Mouse (Mus musculus) fat pad, adult 2 months (tissue): ENCODE results near the gene Adamts4.
A peak's percentile ranks its signal among the peaks of the same experiment; 100 is the strongest.

Source experiments
- DNase-seq: peaks from one replicate; pipeline ENCODE4 v3.0.0-alpha.2; 2011; ENCODE audit warnings: low read depth, low spot score; ENCODE audit errors: extremely low read depth

The Adamts4 gene

DNA sequence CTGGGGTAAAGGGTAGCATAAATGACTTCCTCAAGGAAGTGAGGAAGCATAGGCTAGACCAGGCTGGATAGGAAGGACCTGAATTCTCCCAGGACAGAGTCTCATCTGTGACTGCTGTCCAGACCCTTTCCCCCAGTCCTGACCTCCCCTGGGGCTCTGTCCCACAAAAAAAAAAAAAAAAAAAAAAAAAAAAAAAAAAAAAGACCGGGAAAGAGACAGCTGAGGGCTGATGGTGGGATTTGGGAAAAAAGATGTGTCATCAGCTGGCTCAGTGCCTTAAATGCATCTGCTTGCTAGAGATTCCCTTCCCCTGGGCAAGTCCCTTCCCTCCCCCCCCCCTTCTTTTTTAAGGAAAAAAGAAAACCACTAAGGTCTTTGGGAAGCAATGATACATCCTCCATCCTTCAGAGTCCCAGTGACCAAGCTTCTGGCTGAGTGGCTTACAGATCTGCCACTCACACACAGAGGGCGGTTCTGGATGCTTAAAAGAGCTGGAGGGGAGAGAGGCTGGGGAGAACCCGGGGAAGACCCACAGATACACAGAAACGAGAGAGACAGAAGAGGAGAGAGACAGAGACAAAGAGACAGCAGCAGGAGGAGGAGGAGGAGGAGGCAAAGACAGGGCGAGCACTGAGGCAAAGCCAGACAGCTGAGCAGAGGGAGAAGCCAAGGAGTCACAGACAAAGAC is at the start of gene Adamts4:
TSS of gene Adamts4 (plus strand) at position 509 of the 688 bp plus-strand sequence.
- DNase-seq, result no peak

DNA sequence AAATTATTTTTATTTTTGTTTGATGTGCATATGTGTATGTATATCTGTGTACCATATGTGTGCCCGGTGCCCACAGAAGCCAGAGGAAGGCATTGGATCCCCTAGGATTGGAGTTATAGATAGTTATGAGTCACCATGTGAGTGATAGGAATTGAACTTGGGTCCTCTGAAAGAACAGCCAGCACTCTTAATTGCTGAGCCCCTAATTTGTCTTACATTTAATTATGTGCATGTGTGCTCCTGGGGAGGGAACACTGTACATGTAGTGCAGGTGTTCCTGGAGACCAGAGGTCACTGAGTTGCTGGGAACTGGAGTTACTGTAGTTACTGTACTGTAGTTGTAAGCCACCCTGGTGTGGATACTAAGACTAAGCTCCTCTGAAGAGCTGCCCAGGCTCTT is 49.5 kb upstream of the Adamts4 start:
- no peak for DNase-seq

DNA sequence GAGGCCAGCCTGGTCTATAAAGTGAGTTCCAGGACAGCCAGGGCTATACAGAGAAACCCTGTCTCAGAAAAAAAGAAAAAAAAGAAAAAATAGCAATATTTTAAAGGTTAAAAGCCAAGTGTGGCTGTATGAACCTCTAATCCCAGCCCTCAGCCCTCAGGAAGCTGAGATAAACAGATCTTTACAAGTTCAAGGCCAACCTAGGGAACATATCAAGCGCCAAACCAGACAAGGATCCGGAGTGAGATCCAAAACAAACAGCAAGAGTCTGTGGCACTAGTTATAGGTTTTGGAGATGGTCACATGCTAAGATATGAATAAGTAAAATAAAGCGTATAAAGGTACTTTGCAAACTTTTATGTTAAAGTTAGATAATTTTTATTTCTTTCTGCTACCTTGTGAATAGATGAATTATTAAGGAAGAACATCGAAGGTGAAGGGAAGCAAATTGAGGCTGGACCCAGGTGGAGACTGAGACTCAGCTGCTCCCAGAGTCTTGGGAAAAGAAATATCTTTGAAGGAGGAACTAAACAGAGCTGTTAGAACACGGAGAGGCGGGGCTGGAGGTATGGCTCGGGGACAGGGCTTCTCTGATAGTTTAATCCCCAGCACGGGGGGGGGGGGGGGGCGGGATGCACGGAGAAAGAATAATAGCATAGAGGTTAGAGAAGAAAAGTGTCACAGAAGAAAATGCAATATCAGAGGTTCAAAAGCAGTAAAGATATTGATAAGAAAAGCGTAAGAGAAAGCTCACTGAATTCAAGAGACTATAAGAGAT is 46.6 kb upstream of the Adamts4 start:
- no peak for DNase-seq

DNA sequence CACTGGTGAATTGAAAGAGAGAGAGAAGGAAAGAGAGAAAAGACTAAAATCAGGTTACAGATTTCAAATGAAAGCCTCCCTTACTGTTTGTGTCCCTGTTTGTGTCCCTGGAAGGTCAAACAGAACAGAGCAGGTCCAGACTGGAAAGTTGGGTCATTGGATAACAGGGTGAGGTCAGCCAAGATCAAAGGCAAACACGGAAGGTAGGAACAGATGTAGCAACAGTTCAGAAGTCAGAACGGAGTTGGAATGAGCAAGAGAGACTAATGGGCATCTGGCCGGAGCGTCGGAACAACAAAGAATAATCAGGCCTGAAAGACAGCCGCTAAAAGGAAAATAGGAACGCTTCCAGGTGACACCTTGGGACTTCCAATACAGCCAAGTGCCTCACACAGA is 46.0 kb upstream of the Adamts4 start:
- DNase-seq, result no peak

DNA sequence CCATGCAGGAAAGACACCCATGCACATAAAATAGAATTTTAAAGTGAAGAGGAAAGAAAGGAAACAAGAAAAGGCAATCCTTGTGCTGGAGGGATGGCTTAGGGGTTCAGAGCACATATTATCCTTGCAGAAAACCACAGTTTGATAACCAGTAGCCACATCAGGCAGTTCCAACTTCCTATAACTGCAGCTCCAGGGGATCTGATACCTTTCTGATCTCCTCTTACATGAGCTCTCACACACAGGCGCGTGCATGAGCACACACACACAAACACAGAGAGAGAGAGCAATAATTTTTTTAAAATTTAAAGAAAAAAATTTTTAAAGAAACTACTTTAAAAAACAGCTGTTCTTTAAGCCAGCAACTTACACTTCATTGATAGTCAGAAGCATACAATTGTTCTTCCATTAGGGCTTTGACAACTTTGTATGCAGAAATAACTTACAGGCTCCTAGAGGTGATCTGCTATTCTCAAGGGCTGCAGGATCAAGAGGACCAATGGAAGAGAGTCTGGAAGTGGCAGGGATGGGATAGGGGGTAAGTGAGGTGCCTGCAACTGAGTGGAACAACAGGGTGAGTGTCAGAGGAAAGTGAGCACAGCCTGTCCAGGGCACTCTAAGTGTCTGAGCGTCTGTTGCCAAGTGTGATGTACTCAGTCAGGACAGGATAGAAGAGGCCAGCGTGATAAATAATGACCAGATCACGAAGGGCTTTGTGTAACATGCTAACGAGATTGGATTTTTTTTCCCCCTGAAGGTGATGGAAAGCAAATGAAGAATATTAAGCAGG is 44.3 kb upstream of the Adamts4 start:
- DNase-seq, result no peak

DNA sequence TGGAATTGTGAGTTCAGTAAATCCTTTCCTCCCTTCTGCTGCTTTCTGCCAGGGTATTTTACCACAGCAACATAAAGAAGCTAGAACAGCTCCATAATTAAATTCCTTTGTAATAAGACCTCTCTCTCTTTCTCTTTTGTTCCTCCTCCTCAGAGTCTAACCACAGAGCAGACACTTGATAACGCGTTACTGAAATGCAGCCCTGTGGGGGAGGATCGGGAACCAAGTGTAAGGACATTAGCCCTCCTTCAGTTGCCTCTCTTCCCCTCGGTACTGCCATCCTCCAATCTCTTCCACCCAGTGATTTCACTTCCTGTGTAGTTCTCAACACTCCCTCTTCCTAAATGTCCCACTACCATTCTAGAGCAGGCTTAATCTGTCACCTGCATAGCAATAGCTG is 40.8 kb upstream of the Adamts4 start:
- DNase-seq, result no peak

DNA sequence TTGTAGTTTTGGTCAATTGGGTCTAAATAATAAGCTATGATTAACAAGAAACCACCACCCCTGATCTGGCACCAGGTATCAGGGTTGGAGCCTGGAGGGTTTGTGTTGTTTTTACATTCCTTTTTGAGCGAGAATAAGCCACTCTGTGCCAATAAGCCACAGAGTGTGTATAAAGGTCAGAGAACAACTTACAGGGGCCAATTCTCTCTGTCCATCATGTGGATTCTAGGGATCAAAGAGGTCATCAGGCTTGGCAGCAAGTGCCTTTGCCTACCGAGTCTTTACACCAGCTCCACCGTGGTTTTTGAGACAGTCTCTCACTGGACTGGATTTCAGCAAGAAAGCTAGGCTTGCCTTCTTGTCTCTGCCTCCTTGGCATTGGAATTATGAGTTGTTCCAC is 37.4 kb upstream of the Adamts4 start:
- DNase-seq, result no peak

DNA sequence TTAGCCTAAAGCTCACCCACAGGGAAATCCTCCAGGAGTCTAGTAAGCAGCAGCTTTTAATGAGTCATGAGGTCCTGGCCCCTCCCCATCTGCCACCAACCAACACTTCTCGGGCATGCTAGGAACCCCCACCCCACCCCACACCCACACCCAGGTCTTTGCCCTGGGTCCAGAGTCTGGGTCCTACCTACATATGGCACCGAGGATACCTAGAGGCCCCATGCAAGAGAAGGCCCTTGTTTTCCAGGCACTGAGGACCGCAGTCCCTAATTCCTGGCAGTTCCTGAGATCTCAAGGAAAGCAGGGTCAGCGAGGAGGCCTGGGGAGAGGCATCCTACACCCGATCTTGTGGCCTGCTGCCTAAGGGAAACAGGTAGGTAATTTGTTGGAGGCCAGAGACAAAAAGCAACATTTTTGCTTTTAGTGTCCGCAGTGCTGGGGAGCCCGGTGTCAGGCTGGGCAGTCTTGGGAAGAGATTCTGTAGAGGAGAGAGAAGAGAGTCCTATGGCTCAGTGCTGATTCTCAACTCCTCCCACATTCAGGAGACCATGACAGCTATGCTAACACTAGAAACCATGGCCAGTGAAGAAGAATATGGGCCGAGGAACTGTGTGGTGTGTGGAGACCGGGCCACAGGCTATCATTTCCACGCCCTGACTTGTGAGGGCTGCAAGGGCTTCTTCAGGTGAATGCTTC is 36.3 kb upstream of the Adamts4 start, which contains the start of gene Nr1i3:
TSS of gene Nr1i3 (plus strand) at position 170 of the 696 bp plus-strand sequence.
- no peak for DNase-seq

DNA sequence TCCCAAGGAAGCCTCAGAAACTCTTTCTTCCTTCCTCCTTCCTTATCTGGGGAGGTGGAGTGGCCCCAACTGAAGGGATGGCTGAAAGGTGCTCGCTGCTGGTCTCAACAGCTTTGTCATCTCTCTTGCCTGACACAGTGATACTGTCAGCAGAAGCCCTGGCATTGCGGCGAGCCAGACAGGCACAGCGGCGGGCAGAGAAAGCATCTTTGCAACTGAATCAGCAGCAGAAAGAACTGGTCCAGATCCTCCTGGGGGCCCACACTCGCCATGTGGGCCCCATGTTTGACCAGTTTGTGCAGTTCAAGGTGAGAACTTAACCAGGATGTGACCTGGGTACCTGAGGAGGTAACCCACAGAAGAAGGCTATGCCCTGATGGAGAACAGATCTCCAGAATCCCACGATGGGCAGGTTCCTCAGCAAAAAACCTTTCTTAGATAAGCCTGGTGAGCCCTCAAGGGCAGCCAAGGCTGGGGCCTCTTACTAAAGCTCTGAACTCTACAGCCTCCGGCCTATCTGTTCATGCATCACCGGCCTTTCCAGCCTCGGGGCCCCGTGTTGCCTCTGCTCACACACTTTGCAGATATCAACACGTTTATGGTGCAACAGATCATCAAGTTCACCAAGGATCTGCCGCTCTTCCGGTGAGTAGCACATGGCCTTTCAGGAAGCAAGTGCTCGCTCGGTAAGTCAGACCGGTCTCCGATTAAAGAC is 33.8 kb upstream of the Adamts4 start:
- no peak for DNase-seq

DNA sequence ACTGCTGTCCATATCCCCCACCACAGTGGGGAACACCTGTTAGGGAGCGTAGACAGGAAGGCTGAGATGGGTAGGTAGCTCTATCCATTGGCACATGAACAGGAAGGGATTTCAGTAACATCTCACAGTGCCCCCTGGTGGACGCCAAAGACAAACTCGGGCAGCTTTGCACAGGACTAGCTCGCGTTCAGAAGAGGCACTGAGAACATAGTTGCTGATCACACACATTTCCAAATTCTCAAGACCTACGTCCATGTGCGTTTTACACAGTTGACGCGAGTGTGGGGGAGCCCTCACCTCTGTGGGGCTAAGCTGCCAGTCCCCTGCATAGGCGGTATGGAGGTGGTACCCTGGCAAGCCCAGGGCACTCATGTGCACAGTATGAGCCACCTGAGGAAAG is 29.4 kb upstream of the Adamts4 start:
- DNase-seq, result no peak

DNA sequence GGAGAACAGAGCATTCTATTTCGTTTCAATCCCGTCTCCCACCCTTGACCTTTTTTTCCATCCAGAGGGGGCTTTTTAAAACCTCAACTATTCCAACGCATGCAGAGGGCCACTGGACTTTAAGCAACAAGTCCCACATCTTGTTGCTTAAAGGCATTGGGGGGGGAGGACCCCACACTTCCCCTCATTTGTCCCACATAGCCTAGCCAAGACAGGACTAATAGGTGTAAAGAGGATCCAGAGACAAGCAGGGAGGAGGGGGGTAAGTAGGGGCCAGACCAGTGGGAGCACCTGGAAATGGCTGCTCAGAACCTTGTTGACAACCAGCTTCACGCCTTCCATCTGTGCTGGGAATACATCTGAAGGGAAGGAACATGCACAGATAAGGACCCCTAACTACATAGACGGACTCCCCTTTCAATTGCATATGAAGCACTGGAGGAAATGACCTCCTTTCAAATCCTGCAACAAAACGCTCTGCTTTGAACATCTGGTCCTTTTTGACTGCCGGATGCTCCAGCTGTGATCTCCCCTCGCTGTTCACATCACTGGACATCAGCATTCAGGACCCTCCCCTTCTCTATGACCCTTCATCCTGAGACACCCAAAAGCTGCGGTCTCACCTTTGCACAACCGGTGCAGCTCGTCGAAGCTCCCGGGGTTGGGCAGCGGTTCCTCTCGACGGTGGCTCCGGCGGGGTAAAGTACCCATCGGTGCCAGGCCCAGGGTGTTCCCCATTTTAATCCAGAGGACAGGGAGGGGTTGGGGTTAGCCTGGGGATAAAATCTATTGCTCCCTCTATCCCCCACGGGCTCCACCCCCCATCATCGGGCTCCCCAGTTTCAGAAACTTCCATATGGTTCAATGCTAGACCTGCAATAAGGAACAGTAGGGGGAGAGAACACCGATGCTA is 28.7 kb upstream of the Adamts4 start:
- no peak for DNase-seq

DNA sequence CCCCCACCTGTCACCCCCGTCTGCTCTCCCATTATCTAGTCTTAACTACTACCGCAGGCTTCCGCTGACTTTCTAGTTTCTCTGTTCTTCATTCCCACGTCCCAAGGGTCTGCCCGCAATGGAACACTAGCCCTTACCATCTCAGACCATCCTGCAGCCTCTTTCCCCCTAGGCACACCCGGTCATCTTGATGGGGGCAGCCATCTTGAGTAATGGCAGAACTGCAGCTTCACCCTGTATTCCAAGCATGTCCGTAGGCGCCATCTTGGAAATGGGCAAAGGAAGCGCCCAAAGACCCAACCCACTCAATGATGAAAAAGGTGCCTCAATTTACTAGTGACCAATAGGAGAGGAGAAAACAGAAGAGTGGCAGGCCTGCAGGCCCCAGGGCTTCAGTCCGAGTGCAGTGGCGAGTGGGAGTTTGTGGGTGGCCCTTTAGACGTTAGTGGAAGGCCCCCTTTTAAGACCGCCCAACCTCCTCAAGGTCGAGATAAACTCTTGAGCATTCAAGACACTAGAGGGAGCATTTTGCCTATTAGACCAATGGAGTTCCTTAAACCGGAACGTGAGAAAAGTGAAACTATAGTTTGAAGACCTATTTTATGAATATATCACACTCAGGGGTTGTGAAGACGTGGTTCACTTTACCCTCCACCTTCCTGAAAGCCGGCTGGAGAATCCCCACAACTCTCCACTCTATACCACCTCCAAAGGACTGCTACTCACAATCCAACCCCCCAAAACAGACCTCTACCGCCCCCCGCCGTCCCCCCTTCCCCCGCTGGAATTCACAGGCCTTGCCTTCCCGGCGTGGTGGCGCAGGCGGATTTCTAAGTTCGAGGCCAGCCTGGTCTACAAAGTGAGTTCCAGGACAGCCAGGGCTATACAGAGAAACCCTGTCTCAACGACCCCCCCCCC is 27.7 kb upstream of the Adamts4 start, which contains the start of gene Tomm40l:
TSS of gene Tomm40l (minus strand) at position 277 of the 918 bp plus-strand sequence.
- peak; percentile 99 for DNase-seq

DNA sequence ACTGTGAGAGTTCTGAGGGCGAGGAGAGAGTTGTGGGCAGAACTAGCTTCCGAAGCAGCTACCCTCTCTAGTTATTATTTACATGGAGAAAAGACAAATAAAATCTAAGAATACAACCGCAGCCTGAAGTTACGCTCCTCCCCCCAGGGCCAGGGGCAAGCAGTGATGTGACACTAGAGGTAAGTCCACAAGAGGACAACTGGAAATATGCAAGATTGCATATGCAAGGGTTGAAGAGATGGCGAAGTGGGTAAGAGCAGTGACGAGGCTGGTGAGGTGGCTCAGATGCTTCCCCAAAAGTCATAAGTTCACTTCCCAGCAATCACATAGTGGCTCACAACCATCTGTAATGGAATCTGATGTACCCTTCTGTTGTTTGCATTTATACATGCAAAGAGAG is 27.1 kb upstream of the Adamts4 start:
- no peak for DNase-seq

DNA sequence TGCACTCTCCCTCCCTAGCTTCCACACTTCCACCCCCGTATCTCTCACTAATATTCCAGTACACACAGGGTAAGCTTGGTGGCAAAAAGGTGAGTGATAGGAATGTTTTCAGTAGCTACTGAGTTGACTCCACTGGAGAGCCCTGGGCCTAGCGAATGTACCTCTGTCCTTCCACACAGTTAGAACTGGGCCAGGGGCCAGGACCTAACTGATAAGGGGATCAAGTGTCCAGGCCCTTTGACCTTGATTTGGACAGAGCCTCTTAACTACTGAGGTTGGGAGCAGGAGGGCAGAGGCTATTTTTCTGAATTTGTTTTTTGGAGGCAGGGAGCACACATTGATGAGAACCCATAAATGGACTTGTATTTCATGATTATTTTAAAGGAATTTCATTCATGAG is 26.4 kb upstream of the Adamts4 start:
- DNase-seq, result no peak

DNA sequence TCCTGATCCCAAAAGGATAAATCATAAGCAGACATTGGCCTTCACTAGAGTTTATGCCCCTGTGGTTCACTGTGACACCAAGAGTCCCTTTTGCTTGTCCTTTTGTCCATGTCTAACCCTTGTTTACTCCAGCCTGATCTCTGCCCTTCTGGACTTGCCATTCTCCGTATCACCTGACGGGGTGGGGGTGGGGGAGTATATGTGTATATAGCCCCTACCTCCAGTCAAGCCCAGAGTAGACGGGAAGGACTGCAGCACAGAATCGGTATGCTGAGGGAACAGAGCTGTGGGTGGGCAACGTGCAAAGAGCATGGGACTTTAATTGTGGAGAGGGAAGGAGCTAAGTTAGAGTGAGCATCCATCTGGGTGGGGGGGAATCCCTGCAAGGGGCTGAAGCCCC is 25.4 kb upstream of the Adamts4 start, which contains the start of gene Apoa2:
TSS of gene Apoa2 (plus strand) at position 198 of the 400 bp plus-strand sequence.
- no peak for DNase-seq

DNA sequence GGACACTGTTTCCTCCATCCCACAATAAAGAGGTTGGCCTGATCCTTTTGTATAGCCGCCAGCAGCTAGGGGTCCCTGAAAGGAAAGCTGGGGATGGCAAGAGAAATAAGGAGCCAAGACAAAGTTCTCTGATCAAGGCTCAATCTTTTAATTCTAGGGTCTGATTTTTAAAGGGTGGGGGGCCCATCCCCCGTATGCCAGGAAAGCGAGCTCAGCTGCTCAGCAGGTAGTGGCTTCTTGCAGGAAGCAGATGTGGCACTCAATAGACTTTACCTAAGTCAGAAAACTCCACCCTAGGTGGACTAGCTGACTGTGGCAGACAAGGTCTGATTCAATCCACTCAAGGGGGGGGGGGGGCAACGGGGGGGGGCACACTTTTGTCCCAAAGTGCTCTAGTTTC is 23.4 kb upstream of the Adamts4 start:
- no peak for DNase-seq

DNA sequence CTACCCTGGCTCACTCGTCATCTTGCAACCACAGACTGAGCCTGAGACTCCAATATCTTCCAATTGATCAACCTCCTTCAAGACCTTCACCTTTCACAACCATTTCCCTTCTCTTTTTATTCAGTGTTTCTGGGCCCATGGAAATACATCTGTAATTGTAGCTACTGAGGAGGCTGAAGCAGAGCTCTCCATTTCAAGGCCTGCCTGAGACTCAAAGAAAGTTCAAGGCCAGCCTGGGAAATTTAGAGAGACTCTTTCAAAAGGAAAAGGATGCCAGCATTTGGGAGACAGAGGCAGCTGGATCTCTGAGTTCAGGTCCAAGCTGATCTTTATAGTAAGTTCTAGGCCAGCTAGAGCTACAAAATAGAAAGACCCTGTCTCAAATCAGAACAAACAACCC is 22.3 kb upstream of the Adamts4 start:
- DNase-seq, result no peak

DNA sequence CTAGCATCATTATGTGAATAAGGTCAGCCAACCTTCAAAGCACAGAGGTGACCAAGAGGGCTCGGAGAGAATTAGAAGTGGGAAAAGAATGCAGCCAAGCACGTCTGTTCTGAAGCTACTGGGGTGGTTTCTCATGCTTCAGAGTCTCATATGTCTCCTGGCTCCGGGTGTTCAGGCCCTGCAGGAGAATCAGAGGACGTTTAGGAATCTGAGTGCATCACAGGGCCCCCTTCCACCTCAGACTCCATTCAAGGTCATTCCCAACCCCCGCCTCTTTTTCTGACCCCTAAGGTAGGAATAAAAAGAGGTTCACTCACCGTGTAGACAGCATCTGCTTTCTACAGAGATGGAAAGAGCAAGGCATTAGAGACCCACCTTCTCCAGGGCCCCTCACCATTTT is 20.5 kb upstream of the Adamts4 start:
- DNase-seq, result no peak
